Mouse (Mus musculus) neutrophil, adult 59 days (primary cell): ENCODE results near the gene Gm14410. TPM values are rescaled to one million over a fixed set of nuclear protein-coding genes. Genes with fewer than 3 reads are reported as not detected.

Source experiments
- total RNA-seq, 2 experiments: library from RNA; stranded (reverse); gene quantifications; 1 replicate in 1 of 2; 2 replicates in 1 of 2; pipeline ENCODE4 v1.2.4; 2023

Gm14410 gene
- total RNA-seq: 1 to 10 TPM; 2.3 to 3.6 TPM

GRCm38 (mm10) chr2:177206341-177206740, at the start of gene Gm14410:
Gene Gm14410 (minus strand): TSS chr2:177206421.

Other genes starting within 250 kb of the Gm14410 start
- 1 to 10 TPM; 1.5 to 2.9 TPM for gene Gm14419, start 205.5 kb downstream of the Gm14410 start, total RNA-seq
- not detected for gene Gm14401, start 132.1 kb downstream of the Gm14410 start, total RNA-seq
- not detected for gene Gm14409, start 60.6 kb upstream of the Gm14410 start, total RNA-seq
- not detected for gene Gm14412, start 117.9 kb upstream of the Gm14410 start, total RNA-seq
- gene Gm14418, start 191.9 kb upstream of the Gm14410 start, total RNA-seq: under 1 TPM; 0.27 to 0.29 TPM